Mouse (Mus musculus) CH12.LX (cell line): ENCODE results near the gene Arsb. TPM values are rescaled to one million over a fixed set of nuclear protein-coding genes. Genes with fewer than 3 reads are reported as not detected.

Experiments
- DNase-seq: peaks from one replicate; pipeline ENCODE4 v3.0.0-alpha.2; 2013; ENCODE audit errors: extremely low read depth
- H3K27ac ChIP-seq: 2 replicates; pipeline ENCODE4 v1.5.1; 2012; ENCODE audit warnings: low read depth, mild to moderate bottlenecking, control low read depth, moderate library complexity; ENCODE audit not compliant: insufficient read depth
- H3K27me3 ChIP-seq: replicated peaks from 2 replicates; pipeline ENCODE3; 2012; ENCODE audit warnings: inconsistent platforms
- H3K36me3 ChIP-seq, 2 experiments: replicated peaks in 1 of 2; 2 replicates each; pipeline versions ENCODE3 to v1.6.1; 2012; ENCODE audit warnings: inconsistent platforms in 1 of 2, low read length in 1 of 2, mild to moderate bottlenecking in 1 of 2, mixed read lengths in 1 of 2, moderate library complexity in 1 of 2; ENCODE audit not compliant: control insufficient read depth in 1 of 2, insufficient read depth in 1 of 2
- H3K4me1 ChIP-seq, 2 experiments: 2 replicates each; pipeline ENCODE4 v1.6.1; 2012; ENCODE audit warnings: inconsistent platforms in 1 of 2, moderate library complexity in 1 of 2; ENCODE audit not compliant: insufficient read depth in 2 of 2, control insufficient read depth in 1 of 2
- H3K4me2 ChIP-seq: 2 replicates; pipeline ENCODE4 v1.6.1; 2012; ENCODE audit warnings: low read depth, mild to moderate bottlenecking, control low read depth; ENCODE audit not compliant: poor library complexity, insufficient read depth, severe bottlenecking
- H3K4me3 ChIP-seq, 3 experiments: fragments of 150-350 bp in 1 of 3; sonication (generic) in 1 of 3; replicated peaks in 1 of 3; 2 replicates each; pipeline versions ENCODE3 to v1.5.1; 2011 to 2012; ENCODE audit warnings: low read depth in 2 of 3, low read length in 2 of 3, mild to moderate bottlenecking in 2 of 3, moderate library complexity in 2 of 3, control low read depth in 1 of 3, improper control_type of control experiment in 1 of 3, inconsistent platforms in 1 of 3, mixed read lengths in 1 of 3; ENCODE audit not compliant: poor library complexity in 1 of 3
- H3K79me2 ChIP-seq: replicated peaks from 2 replicates; pipeline ENCODE4 v1.6.1; 2012; ENCODE audit warnings: mild to moderate bottlenecking, moderate library complexity; ENCODE audit not compliant: control insufficient read depth, poor library complexity, insufficient read depth, severe bottlenecking; ENCODE audit errors: extremely low read depth
- H3K9ac ChIP-seq: 2 replicates; pipeline ENCODE4 v1.6.1; 2012; ENCODE audit warnings: low read depth, mild to moderate bottlenecking, control low read depth, moderate library complexity; ENCODE audit not compliant: insufficient read depth
- H3K9me3 ChIP-seq: replicated peaks from 2 replicates; pipeline ENCODE3; 2012; ENCODE audit warnings: low read length, inconsistent platforms, mixed read lengths
- BHLHE40 ChIP-seq: IDR thresholded peaks from 2 replicates; pipeline ENCODE4 v1.6.1; 2011; ENCODE audit warnings: mild to moderate bottlenecking, low read depth, low read length, improper control_type of control experiment
- CHD2 ChIP-seq: IDR thresholded peaks from 2 replicates; pipeline ENCODE4 v1.6.1; 2011; ENCODE audit warnings: low read length, improper control_type of control experiment
- E2F4 ChIP-seq: IDR thresholded peaks from 2 replicates; pipeline ENCODE4 v1.6.1; 2011; ENCODE audit warnings: low read depth, low read length, improper control_type of control experiment; ENCODE audit not compliant: insufficient replicate concordance
- ETS1 ChIP-seq: conservative IDR thresholded peaks from 2 replicates; pipeline ENCODE4 v1.6.1; 2012; ENCODE audit warnings: low read depth, mild to moderate bottlenecking, inconsistent platforms, low read length, improper control_type of control experiment, moderate library complexity
- HCFC1 ChIP-seq: IDR thresholded peaks from 2 replicates; pipeline ENCODE4 v1.6.1; 2012; ENCODE audit warnings: low read depth, mild to moderate bottlenecking, inconsistent platforms, low read length, improper control_type of control experiment
- IRF4 ChIP-seq: IDR thresholded peaks from 2 replicates; pipeline ENCODE4 v1.6.1; 2014; ENCODE audit warnings: low read depth, mild to moderate bottlenecking, inconsistent platforms, low read length, improper control_type of control experiment
- KAT2A ChIP-seq: IDR thresholded peaks from 2 replicates; pipeline ENCODE4 v1.6.1; 2012; ENCODE audit warnings: low read length, improper control_type of control experiment, inconsistent platforms; ENCODE audit not compliant: insufficient replicate concordance
- MAFK ChIP-seq: IDR thresholded peaks from 2 replicates; pipeline ENCODE4 v1.6.1; 2011; ENCODE audit warnings: low read length, improper control_type of control experiment; ENCODE audit not compliant: insufficient replicate concordance
- MEF2A ChIP-seq: IDR thresholded peaks from 2 replicates; pipeline ENCODE4 v1.6.1; 2014; ENCODE audit warnings: low read depth, mild to moderate bottlenecking, inconsistent platforms, low read length, improper control_type of control experiment, borderline replicate concordance
- MYC ChIP-seq: IDR thresholded peaks from 2 replicates; pipeline ENCODE4 v1.6.1; 2011; ENCODE audit warnings: low read depth, mild to moderate bottlenecking, improper control_type of control experiment, low read length
- NELFE ChIP-seq: IDR thresholded peaks from 2 replicates; pipeline ENCODE4 v1.6.1; 2011; ENCODE audit warnings: low read depth, low read length, improper control_type of control experiment
- PAX5 ChIP-seq: IDR thresholded peaks from 2 replicates; pipeline ENCODE4 v1.6.1; 2012; ENCODE audit warnings: low read length, inconsistent platforms, mixed read lengths
- RCOR1 ChIP-seq: conservative IDR thresholded peaks from 2 replicates; pipeline ENCODE4 v1.6.1; 2012; ENCODE audit warnings: low read depth, mild to moderate bottlenecking, inconsistent platforms, low read length, improper control_type of control experiment
- TCF12 ChIP-seq: IDR thresholded peaks from 2 replicates; pipeline ENCODE4 v1.6.1; 2014; ENCODE audit warnings: low read depth, mild to moderate bottlenecking, inconsistent platforms, low read length, improper control_type of control experiment
- UBTF ChIP-seq: IDR thresholded peaks from 2 replicates; pipeline ENCODE4 v1.6.1; 2012; ENCODE audit warnings: low read depth, mild to moderate bottlenecking, inconsistent platforms, low read length, improper control_type of control experiment, moderate library complexity
- USF1 ChIP-seq: IDR thresholded peaks from 2 replicates; pipeline ENCODE4 v1.6.1; 2014; ENCODE audit warnings: low read depth, mild to moderate bottlenecking, inconsistent platforms, low read length, improper control_type of control experiment
- USF2 ChIP-seq: conservative IDR thresholded peaks from 2 replicates; pipeline ENCODE4 v1.6.1; 2011; ENCODE audit warnings: low read depth, low read length, improper control_type of control experiment
- ZC3H11A ChIP-seq: IDR thresholded peaks from 2 replicates; pipeline ENCODE4 v1.6.1; 2012; ENCODE audit warnings: low read depth, mild to moderate bottlenecking, inconsistent platforms, low read length, improper control_type of control experiment
- ZKSCAN1 ChIP-seq: IDR thresholded peaks from 2 replicates; pipeline ENCODE4 v1.6.1; 2012; ENCODE audit warnings: low read depth, inconsistent platforms, low read length, improper control_type of control experiment, borderline replicate concordance
- ZNF384 ChIP-seq: IDR thresholded peaks from 2 replicates; pipeline ENCODE4 v1.6.1; 2012; ENCODE audit warnings: low read depth, low read length, improper control_type of control experiment, inconsistent platforms
- dilution Hi-C: fragments of 300-500 bp; cut with MboI; formaldehyde crosslinking; loops from 2 replicates; pipeline ENCODE4 v1.14.3; 2020; ENCODE audit warnings: low sequenced_read_pairs; ENCODE audit not compliant: extremely low pct_unique_long_range_greater_than_20kb, extremely low pct_ligation_motif_present
- in situ Hi-C: fragments of 300-500 bp; cut with MboI; formaldehyde crosslinking; loops from 3 replicates; pipeline ENCODE4 v1.14.3; 2019; ENCODE audit warnings: low sequenced_read_pairs, low pct_ligation_motif_present, low pct_unique_long_range_greater_than_20kb, mixed read lengths
- polyA plus RNA-seq: library from polyadenylated mRNA; unstranded; fragments of >175 nt; gene quantifications from 2 replicates; pipeline ENCODE4 v1.2.1, GENCODE M21; 2012; ENCODE audit warnings: low read depth; ENCODE audit not compliant: insufficient read length
- total RNA-seq, 2 experiments: library from RNA; depleted of rRNA; stranded (reverse); fragments of 300-350 nt in 1 of 2; fragments of >200 nt in 1 of 2; gene quantifications; 2 replicates each; pipeline ENCODE4 v1.2.3; 2012 to 2014

Gene Arsb
- total and polyA plus RNA-seq, 3 experiments = 1.0 to 9.8 (median 2.0) TPM

DNA sequence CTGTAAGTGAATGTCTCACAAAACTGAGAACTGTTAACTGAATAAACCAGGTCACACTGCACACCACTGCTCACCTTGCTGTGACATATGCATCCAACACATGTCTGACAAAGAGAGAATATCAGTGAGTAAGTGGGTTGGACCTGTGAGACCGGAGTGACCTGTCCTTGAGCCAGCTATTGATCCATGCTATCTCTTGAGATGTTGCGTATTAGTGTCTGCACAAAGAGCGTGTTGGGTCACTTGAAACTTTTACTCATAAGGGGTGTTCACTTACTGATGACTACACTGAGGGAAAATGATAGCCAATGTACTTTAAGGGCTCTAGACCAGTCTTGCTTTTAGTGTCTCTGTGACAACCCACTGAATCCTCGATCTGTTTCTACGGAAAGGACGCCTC is 42.7 kb downstream of the Arsb start:
- Histone ChIP-seq H3K4me1 (peaks cover 0 to 11% of the 10 kb centered on the region in 2 experiments; a peak in 2 of 4 replicates), H3K4me2 (no peak overlapping the region), H3K9ac (no peak overlapping the region), H3K9me3 (peaks cover 3% of the 10 kb centered on the region), H3K4me3 (no peak overlapping the region), H3K79me2 (no peaks in the 10 kb centered on the region), H3K27me3 (no peaks in the 10 kb centered on the region)
- DNase-seq = no peak
- in situ Hi-C loops = no loop called here
- no peak for TF ChIP-seq USF2
- TF ChIP-seq KAT2A = no peak
- no peak for TF ChIP-seq ZNF384
- no peak for TF ChIP-seq RCOR1
- no peak for TF ChIP-seq E2F4
- no peak for TF ChIP-seq MAFK
- no peak for TF ChIP-seq HCFC1
- TF ChIP-seq, all 38 proteins: peak for 0
- H3K27ac ChIP-seq = no peak overlapping the region
- dilution Hi-C loops = no loop called here
- H3K36me3 ChIP-seq = peaks cover 0 to 2% of the 10 kb centered on the region in 2 experiments

DNA sequence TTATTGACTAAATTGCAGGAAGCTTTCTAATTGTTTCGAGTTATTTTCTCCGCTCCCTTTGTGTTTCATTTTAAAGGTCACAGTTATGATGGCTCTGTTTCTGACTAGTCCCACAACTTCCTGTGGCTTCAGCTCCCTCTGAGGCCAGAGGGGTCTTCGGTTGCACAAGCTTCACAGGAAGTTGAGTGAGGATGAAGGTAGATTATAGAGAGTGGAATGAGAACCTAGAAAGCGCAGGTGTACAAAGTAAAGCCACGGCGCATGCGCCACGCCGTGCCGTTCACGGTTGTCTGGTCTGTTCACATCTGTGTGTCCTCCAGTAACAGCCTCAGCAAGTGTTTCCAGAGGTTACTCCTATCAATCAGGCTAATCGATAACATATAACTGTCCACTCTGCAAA is 43.2 kb downstream of the Arsb start:
- Histone ChIP-seq H3K4me3 (no peak overlapping the region), H3K27me3 (no peaks in the 10 kb centered on the region), H3K4me2 (no peak overlapping the region), H3K36me3 (peaks cover 0 to 2% of the 10 kb centered on the region in 2 experiments), H3K9ac (no peak overlapping the region), H3K9me3 (peaks cover 6% of the 10 kb centered on the region), H3K27ac (no peak overlapping the region), H3K4me1 (peaks cover 0 to 11% of the 10 kb centered on the region in 2 experiments; a peak in 2 of 4 replicates), H3K79me2 (no peaks in the 10 kb centered on the region)
- no peak for DNase-seq
- dilution Hi-C loops = no loop called here
- TF ChIP-seq USF2 (no peak), KAT2A (no peak), UBTF (no peak), USF1 (no peak), ZKSCAN1 (no peak), ZC3H11A (no peak), BHLHE40 (no peak), NELFE (no peak), ETS1 (no peak), CHD2 (no peak), PAX5 (no peak), MEF2A (no peak), TCF12 (no peak), IRF4 (no peak), MYC (no peak)
- in situ Hi-C loops = no loop called here
